Mouse (Mus musculus) regulatory T cell (primary cell): ENCODE data around the gene Irgm1.

Experiments
- in situ Hi-C: fragments of 300-600 bp; cut with MboI, MseI; formaldehyde crosslinking; loops from one replicate; pipeline ENCODE4 v1.15.1; 2025; ENCODE audit warnings: high pct_unique_total_duplicates

The Irgm1 gene

GRCm38 (mm10) chr11:48815851-48816250, 55.6 kb downstream of the Irgm1 start:
- in situ Hi-C loops = loop anchor here (5.0 kb wide), 1 partner anchor 36 kb away; no protein-coding TSS in a partner anchor

- in situ Hi-C loops = no loop called here
These were observed 57.7 kb downstream of the Irgm1 start for GRCm38 (mm10) chr11:48813782-48814181.
